Mouse (Mus musculus): ENCODE measurements at regions not wholly inside any gene's neighbourhood (a gene's known extent, or its start where the extent isn't known, plus 50 kb on each side); places are given as distances from the start of the nearest gene placed in this dataset.

- TF ChIP-seq CTCF (IDR thresholded peaks at IDR 0.05; ENCODE audit: borderline replicate concordance, control insufficient read depth, extremely low read depth, insufficient read depth, low read length, poor library complexity), result no peak
- TF ChIP-seq POLR2A (IDR thresholded peaks at IDR 0.05; ENCODE audit: control insufficient read depth, extremely low read depth, insufficient read depth, low read length, poor library complexity), result no peak
Measured at GRCm38 (mm10) chr14:62166596-62166995, 125.8 kb upstream of the Rnaseh2b start.

All from thymus, adult 2 months (tissue).